Mouse (Mus musculus): ENCODE measurements around the gene Zfyve28.

Gene Zfyve28

GRCm38 (mm10) chr5:34249132-34249531 is 39.1 kb downstream of the Zfyve28 start:
- no peak for DNase-seq

- DNase-seq = no peak
Measured at GRCm38 (mm10) chr5:34246443-34246842, 41.8 kb downstream of the Zfyve28 start.

- DNase-seq = no peak
Measured at GRCm38 (mm10) chr5:34243062-34243461, 45.2 kb downstream of the Zfyve28 start.

GRCm38 (mm10) chr5:34242224-34242963 is 45.9 kb downstream of the Zfyve28 start:
- DNase-seq = peak; percentile 13

GRCm38 (mm10) chr5:34238444-34238843 is 49.8 kb downstream of the Zfyve28 start:
- DNase-seq = no peak

- DNase-seq = peak; percentile 27
Measured at GRCm38 (mm10) chr5:34235898-34236420, 52.3 kb downstream of the Zfyve28 start.

GRCm38 (mm10) chr5:34235056-34235455 is 53.2 kb downstream of the Zfyve28 start:
- no peak for DNase-seq

- DNase-seq = no peak
Measured at GRCm38 (mm10) chr5:34233221-34233515, 55.1 kb downstream of the Zfyve28 start.

- DNase-seq = no peak
Measured at GRCm38 (mm10) chr5:34232481-34233220, 55.6 kb downstream of the Zfyve28 start.

- DNase-seq = no peak
Measured at GRCm38 (mm10) chr5:34231901-34232300, 56.3 kb downstream of the Zfyve28 start.

GRCm38 (mm10) chr5:34230599-34231485 is 57.4 kb downstream of the Zfyve28 start:
- DNase-seq = no peak

GRCm38 (mm10) chr5:34229503-34229902 is 58.7 kb downstream of the Zfyve28 start:
- DNase-seq = no peak

- DNase-seq = no peak
Measured at GRCm38 (mm10) chr5:34225516-34225915, 62.7 kb downstream of the Zfyve28 start.

- DNase-seq = no peak
Measured at GRCm38 (mm10) chr5:34224515-34224914, 63.7 kb downstream of the Zfyve28 start.

GRCm38 (mm10) chr5:34220001-34220400 is 68.2 kb downstream of the Zfyve28 start:
- DNase-seq = no peak

- DNase-seq = no peak
Measured at GRCm38 (mm10) chr5:34218672-34219071, 69.6 kb downstream of the Zfyve28 start.

- DNase-seq = no peak
Measured at GRCm38 (mm10) chr5:34217756-34218155, 70.5 kb downstream of the Zfyve28 start.

GRCm38 (mm10) chr5:34216025-34216424 is 72.2 kb downstream of the Zfyve28 start:
- no peak for DNase-seq

GRCm38 (mm10) chr5:34213659-34214058 is 74.6 kb downstream of the Zfyve28 start:
- no peak for DNase-seq

GRCm38 (mm10) chr5:34210279-34210678 is 78.0 kb downstream of the Zfyve28 start:
- DNase-seq = peak; percentile 76

- no peak for DNase-seq
Measured at GRCm38 (mm10) chr5:34207503-34207902, 80.7 kb downstream of the Zfyve28 start.

- DNase-seq = no peak
Measured at GRCm38 (mm10) chr5:34205788-34206187, 82.5 kb downstream of the Zfyve28 start.

- no peak for DNase-seq
Measured at GRCm38 (mm10) chr5:34204911-34205310, 83.3 kb downstream of the Zfyve28 start.
